Mouse (Mus musculus) intestine, embryonic 16.5 days (tissue): ENCODE data around the gene Atrnl1. TPM values are rescaled to one million over a fixed set of nuclear protein-coding genes. Genes with fewer than 3 reads are reported as not detected.

ENCODE experiments used
- ATAC-seq: fragments of 200-750 bp; cut with Nextera tagmentation; 2 replicates; pipeline ENCODE4 v1.8.0; 2017; ENCODE audit warnings: moderate TSS enrichment, moderate library complexity
- H3K27ac ChIP-seq: fragments of 300-500 bp; sonication (generic); 2 replicates; pipeline ENCODE4 v1.5.1; 2014; ENCODE audit warnings: mild to moderate bottlenecking, low read length
- H3K27me3 ChIP-seq: fragments of 300-500 bp; sonication (generic); replicated peaks from 2 replicates; pipeline ENCODE4 v1.6.1; 2014; ENCODE audit warnings: low read length, control low read depth, mixed read lengths; ENCODE audit not compliant: control insufficient read depth, insufficient read depth
- H3K36me3 ChIP-seq: fragments of 300-500 bp; sonication (generic); 2 replicates; pipeline ENCODE4 v1.6.1; 2014; ENCODE audit warnings: low read length, control low read depth; ENCODE audit not compliant: control insufficient read depth, insufficient read depth
- H3K4me1 ChIP-seq: fragments of 300-500 bp; sonication (generic); 2 replicates; pipeline ENCODE4 v1.6.1; 2014; ENCODE audit warnings: low read length, control low read depth, mixed read lengths; ENCODE audit not compliant: control insufficient read depth, insufficient read depth
- H3K4me2 ChIP-seq: fragments of 300-500 bp; sonication (generic); 2 replicates; pipeline ENCODE4 v1.6.1; 2014; ENCODE audit warnings: low read depth, low read length, control low read depth
- H3K4me3 ChIP-seq: fragments of 300-500 bp; sonication (generic); 2 replicates; pipeline ENCODE4 v1.5.1; 2014; ENCODE audit warnings: mild to moderate bottlenecking, low read length
- H3K9ac ChIP-seq: fragments of 300-500 bp; sonication (generic); 2 replicates; pipeline ENCODE4 v1.6.1; 2014; ENCODE audit warnings: low read depth, low read length
- H3K9me3 ChIP-seq: fragments of 300-500 bp; sonication (generic); 2 replicates; pipeline ENCODE4 v1.6.1; 2016; ENCODE audit warnings: low read length, control low read depth; ENCODE audit not compliant: control insufficient read depth
- WGBS: fragments of 180-500 bp; shearing (Covaris S2); extraction: QIAGEN DNeasy Blood & Tissue Kit; methylation state at CpG from one replicate; pipeline ENCODE4 v1.1.7; 2014; 5-methylcytosine and 5-hydroxymethylcytosine counted together
- polyA plus RNA-seq: library from polyadenylated mRNA; unstranded; fragments of >200 nt; fragmentation: Nextera tagmentation; extraction: Ambion mirVana; gene quantifications from 2 replicates; pipeline ENCODE4 v1.2.1, GENCODE M21; 2015

The Atrnl1 gene
- polyA plus RNA-seq, 1 experiment from 2014 or later, result 2.8 TPM

DNA sequence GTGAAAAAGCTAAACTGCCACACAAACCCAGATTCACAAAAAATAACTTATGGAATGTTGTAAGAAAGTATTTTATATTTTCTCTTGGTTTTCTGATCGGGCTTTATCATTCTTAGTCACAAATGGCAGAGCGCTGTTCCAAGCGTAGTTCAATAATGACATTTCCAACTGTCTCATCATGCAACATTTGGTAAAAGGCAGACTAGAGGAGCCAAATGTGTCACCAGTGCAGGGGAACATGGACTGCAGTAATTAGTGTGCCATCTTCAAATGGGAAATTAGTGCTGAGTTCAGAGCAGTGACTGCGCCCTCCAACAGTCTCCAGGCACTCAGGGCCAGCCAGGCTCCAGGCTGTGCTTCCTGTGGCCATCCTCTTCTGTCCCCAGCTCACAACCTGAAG, 320.8 kb downstream of the Atrnl1 start:
- Histone ChIP-seq H3K27ac (no peak overlapping the region), H3K4me1 (no peaks in the 10 kb centered on the region), H3K36me3 (no peaks in the 10 kb centered on the region), H3K9me3 (no peaks in the 10 kb centered on the region), H3K9ac (no peak overlapping the region), H3K4me2 (no peak overlapping the region), H3K27me3 (no peaks in the 10 kb centered on the region), H3K4me3 (no peak overlapping the region)
- no peak for ATAC-seq
- 96% methylated on average over 4 of the region's 4 CpGs for WGBS

DNA sequence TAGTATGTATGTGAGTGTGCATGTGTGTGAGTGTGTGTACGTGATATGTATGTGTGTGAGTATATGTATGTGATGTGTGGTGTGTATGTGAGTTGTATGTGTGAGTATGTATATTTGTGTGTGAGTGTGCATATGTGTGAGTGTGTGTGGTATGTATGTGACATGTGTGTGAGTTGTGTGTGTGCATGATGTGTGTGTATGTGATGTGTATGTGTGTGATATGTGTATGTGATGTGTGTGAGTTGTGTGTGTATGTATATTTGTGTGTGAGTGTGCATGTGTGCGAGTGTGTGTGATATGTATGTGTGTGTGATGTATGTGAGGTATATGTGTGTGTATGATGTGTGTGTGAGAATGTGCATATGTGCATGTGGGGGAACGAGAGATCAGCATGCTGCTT, 326.0 kb downstream of the Atrnl1 start:
- Histone ChIP-seq H3K4me3 (no peak overlapping the region), H3K27ac (no peak overlapping the region), H3K4me2 (no peak overlapping the region), H3K9ac (no peak overlapping the region), H3K9me3 (no peaks in the 10 kb centered on the region), H3K4me1 (no peaks in the 10 kb centered on the region), H3K36me3 (no peaks in the 10 kb centered on the region), H3K27me3 (no peaks in the 10 kb centered on the region)
- ATAC-seq, result no peak
- 85% methylated on average over 3 of the region's 3 CpGs for WGBS

DNA sequence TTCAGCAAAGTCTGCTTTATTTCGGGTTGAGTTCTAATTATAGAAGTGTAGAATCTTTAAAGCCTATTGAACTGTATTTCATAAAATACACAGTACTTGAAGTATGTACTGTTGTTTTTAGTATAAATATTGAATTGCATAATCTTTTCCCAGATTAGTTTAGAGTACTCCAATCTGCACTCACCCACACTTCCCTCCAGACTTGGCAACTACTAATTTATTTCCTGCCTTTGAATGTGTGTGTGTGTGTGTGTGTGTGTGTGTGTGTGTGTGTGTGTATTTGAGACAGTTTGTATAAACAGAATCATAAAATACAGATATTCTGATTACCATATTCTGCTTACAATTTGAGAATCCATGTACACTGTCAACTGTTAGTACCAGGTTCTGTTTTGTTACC, 328.3 kb downstream of the Atrnl1 start:
- Histone ChIP-seq H3K27ac (no peak overlapping the region), H3K9me3 (no peaks in the 10 kb centered on the region), H3K4me2 (no peak overlapping the region), H3K4me1 (no peaks in the 10 kb centered on the region), H3K4me3 (no peak overlapping the region), H3K9ac (no peak overlapping the region), H3K36me3 (no peaks in the 10 kb centered on the region), H3K27me3 (no peaks in the 10 kb centered on the region)
- WGBS, result 47% methylated on average over 1 of the region's 1 CpGs
- ATAC-seq, result no peak

DNA sequence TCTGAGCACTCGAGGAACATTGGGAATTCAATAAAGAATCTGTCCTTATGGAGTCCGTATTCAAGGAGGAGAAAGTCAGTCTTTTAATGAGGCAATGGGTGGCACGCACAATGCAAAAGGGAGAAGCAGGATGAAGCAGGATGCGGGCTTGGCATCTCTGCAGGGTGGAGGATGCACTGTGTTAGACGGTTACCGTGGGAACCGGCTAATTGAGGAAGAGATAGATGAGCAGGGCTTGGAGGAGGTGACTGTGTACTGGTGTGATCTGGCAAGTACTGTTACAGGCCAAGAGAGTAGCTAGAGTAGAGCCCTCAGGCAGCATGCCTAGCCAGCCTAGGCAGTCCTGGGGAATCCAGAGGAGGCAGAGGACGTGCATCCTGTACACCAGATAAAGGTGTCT, 330.7 kb downstream of the Atrnl1 start:
- 0 out of 2 replicates have a peak, but pooled peaks have one; percentile 23 for ATAC-seq

GRCm38 (mm10) chr19:57942281-57942680, 331.4 kb downstream of the Atrnl1 start:
- H3K9me3 ChIP-seq, result no peaks in the 10 kb centered on the region
- no peak overlapping the region for H3K4me2 ChIP-seq
- H3K4me3 ChIP-seq, result no peak overlapping the region
- H3K27ac ChIP-seq, result no peak overlapping the region
- no peak overlapping the region for H3K9ac ChIP-seq
- 89% methylated on average over 14 of the region's 14 CpGs for WGBS
- H3K4me1 ChIP-seq, result no peaks in the 10 kb centered on the region
- ATAC-seq, result no peak
- H3K27me3 ChIP-seq, result no peaks in the 10 kb centered on the region
- H3K36me3 ChIP-seq, result no peaks in the 10 kb centered on the region

More for the DNA sequence above, 330.7 kb downstream of the Atrnl1 start:
- no peaks in the 10 kb centered on the region for H3K4me1 ChIP-seq
- no peaks in the 10 kb centered on the region for H3K27me3 ChIP-seq
- H3K4me3 ChIP-seq, result no peak overlapping the region
- no peak overlapping the region for H3K4me2 ChIP-seq
- no peaks in the 10 kb centered on the region for H3K9me3 ChIP-seq
- H3K9ac ChIP-seq, result no peak overlapping the region
- no peaks in the 10 kb centered on the region for H3K36me3 ChIP-seq
- H3K27ac ChIP-seq, result no peak overlapping the region
- 59% methylated on average over 8 of the region's 8 CpGs for WGBS

- H3K27ac ChIP-seq, result no peak overlapping the region
- H3K4me3 ChIP-seq, result no peak overlapping the region
- WGBS, result 51% methylated on average over 2 of the region's 2 CpGs
- H3K36me3 ChIP-seq, result no peaks in the 10 kb centered on the region
- ATAC-seq, result no peak
- no peak overlapping the region for H3K9ac ChIP-seq
- no peaks in the 10 kb centered on the region for H3K27me3 ChIP-seq
- no peak overlapping the region for H3K4me2 ChIP-seq
- no peaks in the 10 kb centered on the region for H3K4me1 ChIP-seq
- H3K9me3 ChIP-seq, result no peaks in the 10 kb centered on the region
Observed at GRCm38 (mm10) chr19:57943308-57943707, 332.5 kb downstream of the Atrnl1 start.

DNA sequence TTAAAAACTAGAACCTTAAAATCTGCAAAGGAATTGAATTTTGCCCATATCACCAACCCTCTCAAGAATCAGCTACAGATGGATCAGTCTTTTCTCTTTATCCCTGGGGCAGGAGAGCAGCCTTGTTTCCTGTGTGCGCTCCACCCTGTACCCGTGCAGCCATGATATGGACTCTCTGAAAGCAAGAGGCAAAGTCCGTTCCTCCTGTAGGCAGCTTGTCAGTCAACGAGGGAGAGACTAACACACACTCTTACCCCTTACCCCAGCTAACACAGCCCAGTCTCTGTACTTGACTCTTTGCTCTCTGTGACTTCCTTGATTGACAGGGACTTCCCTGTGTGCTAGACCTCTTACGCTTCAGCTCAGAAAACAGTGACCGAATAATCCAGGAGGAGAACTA, 333.8 kb downstream of the Atrnl1 start:
- no peaks in the 10 kb centered on the region for H3K9me3 ChIP-seq
- 76% methylated on average over 6 of the region's 6 CpGs for WGBS
- ATAC-seq, result peak; percentile 93
- H3K27me3 ChIP-seq, result no peaks in the 10 kb centered on the region
- H3K27ac ChIP-seq, result no peak overlapping the region
- H3K4me2 ChIP-seq, result no peak overlapping the region
- H3K9ac ChIP-seq, result no peak overlapping the region
- no peak overlapping the region for H3K4me3 ChIP-seq
- no peaks in the 10 kb centered on the region for H3K4me1 ChIP-seq
- no peaks in the 10 kb centered on the region for H3K36me3 ChIP-seq

GRCm38 (mm10) chr19:57945626-57946250, 334.9 kb downstream of the Atrnl1 start:
- Histone ChIP-seq H3K9me3 (no peaks in the 10 kb centered on the region), H3K36me3 (no peaks in the 10 kb centered on the region), H3K4me2 (no peak overlapping the region), H3K9ac (no peak overlapping the region), H3K4me1 (no peaks in the 10 kb centered on the region), H3K27ac (no peak overlapping the region), H3K27me3 (no peaks in the 10 kb centered on the region), H3K4me3 (no peak overlapping the region)
- 94% methylated on average over 4 of the region's 4 CpGs for WGBS
- no peak for ATAC-seq

DNA sequence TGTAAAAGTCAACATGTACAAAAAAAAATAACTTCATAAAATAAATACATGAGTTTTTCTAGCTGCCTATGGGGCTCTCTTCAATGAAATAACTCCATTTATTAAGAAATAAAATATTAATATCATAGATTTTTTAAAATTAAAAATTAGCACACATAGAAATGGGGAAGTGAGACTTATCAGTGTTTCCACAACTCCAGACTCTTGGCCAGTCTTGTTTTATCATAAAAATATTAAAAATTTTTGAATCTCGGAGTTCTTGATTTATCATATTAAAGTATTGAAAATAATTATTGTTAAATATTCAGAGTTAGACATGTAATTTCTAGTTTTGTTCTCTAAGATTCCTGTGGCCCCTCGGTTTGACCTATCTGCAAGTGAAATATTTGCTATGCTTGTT, 337.7 kb downstream of the Atrnl1 start:
- H3K27ac ChIP-seq, result no peak overlapping the region
- no peaks in the 10 kb centered on the region for H3K27me3 ChIP-seq
- H3K36me3 ChIP-seq, result no peaks in the 10 kb centered on the region
- WGBS, result 94% methylated on average over 2 of the region's 2 CpGs
- no peaks in the 10 kb centered on the region for H3K4me1 ChIP-seq
- ATAC-seq, result no peak
- no peak overlapping the region for H3K4me2 ChIP-seq
- no peak overlapping the region for H3K4me3 ChIP-seq
- H3K9me3 ChIP-seq, result no peaks in the 10 kb centered on the region
- no peak overlapping the region for H3K9ac ChIP-seq

DNA sequence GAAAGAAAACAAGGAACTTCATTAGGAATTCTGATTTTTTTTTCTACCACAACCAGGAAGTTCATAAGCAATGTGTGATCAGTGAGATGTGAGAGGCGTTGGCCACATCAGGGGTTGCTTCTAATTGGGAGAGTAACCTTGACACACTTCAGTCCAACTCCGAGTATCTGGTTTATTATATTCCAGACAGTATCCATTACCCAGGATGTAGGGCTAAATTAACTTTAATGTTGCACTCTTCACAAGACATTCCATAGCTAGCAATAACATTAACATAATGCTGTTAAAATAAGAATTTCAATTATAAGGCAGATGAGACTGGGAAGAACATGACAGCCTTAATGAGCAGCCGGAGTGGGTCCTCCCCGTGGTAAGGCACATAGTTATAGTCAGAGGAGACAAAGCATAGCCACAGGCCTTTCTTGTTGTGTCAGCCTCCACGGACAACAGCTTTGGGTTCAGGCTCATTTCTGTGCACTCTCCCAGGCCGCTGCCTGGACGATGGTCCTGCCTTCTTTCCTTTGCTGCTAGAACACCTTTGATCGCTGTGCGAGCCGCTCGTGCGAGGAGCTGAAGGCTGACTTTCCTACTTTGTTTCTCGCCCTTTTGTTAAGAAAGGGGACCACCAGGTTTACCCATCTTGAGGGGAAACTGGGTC, 338.6 kb downstream of the Atrnl1 start:
- Histone ChIP-seq H3K9me3 (no peaks in the 10 kb centered on the region), H3K4me1 (no peaks in the 10 kb centered on the region), H3K27ac (no peak overlapping the region), H3K4me3 (no peak overlapping the region), H3K4me2 (no peak overlapping the region), H3K36me3 (no peaks in the 10 kb centered on the region), H3K27me3 (no peaks in the 10 kb centered on the region), H3K9ac (no peak overlapping the region)
- no peak for ATAC-seq
- WGBS, result 83% methylated on average over 13 of the region's 13 CpGs
